Mouse (Mus musculus): Measurements from ENCODE around the gene Scn11a. TPM values are rescaled to one million over a fixed set of nuclear protein-coding genes. Genes with fewer than 3 reads are reported as not detected.

Gene Scn11a
- polyA plus RNA-seq, 1 experiment = 0.08 TPM

DNA sequence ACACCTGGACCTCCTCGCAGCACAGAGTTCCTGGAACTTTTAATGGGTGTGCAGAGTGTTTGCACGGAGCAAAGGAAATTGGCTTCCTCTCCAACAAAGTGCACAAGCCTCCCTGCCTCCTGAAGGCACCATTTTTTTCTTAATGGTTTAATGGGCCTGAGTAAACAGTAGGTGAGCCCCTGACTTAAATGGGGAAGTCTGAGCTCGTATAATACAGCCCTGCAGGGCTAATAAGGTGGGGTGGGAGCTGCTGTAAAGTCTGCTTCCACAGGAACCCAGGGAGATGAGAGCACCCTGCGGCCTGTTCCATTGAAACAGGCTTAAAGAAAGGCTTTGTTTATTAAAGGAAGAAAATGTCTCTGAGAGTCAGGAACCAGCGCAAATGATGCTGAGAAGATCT is 19.5 kb upstream of the Scn11a start:
- DNase-seq = no peak
- no peaks in the 10 kb centered on the region for H3K27me3 ChIP-seq (ENCODE audit: control insufficient read depth, insufficient read depth, low read length)
- no peak for TF ChIP-seq POLR2A (IDR thresholded peaks at IDR 0.05; ENCODE audit: borderline replicate concordance, insufficient read depth, low read length)
- no peak for TF ChIP-seq CTCF (IDR thresholded peaks at IDR 0.05; ENCODE audit: borderline replicate concordance, insufficient read depth, low read depth, low read length)
- peaks cover 4% of the 10 kb centered on the region; the same call in 1 of the 2 replicates for H3K4me1 ChIP-seq (ENCODE audit: control insufficient read depth, insufficient read depth, low read length)
- H3K27ac ChIP-seq (ENCODE audit: insufficient read depth, low read length) = no peak overlapping the region
- H3K4me3 ChIP-seq (replicated peaks; ENCODE audit: insufficient read depth, low read depth, low read length) = no peak overlapping the region
- 65% methylated on average over 5 of the region's 5 CpGs for WGBS

GRCm38 (mm10) chr9:119843549-119843948 is 18.3 kb upstream of the Scn11a start:
- 87% methylated on average over 4 of the region's 4 CpGs for WGBS
- no peak overlapping the region for H3K4me3 ChIP-seq (replicated peaks; ENCODE audit: insufficient read depth, low read depth, low read length)
- TF ChIP-seq CTCF (IDR thresholded peaks at IDR 0.05; ENCODE audit: borderline replicate concordance, insufficient read depth, low read depth, low read length) (no peak), POLR2A (IDR thresholded peaks at IDR 0.05; ENCODE audit: borderline replicate concordance, insufficient read depth, low read length) (no peak)
- 0 out of 2 replicates have a peak, but pooled peaks cover 4% of the 10 kb centered on the region for H3K4me1 ChIP-seq (ENCODE audit: control insufficient read depth, insufficient read depth, low read length)
- DNase-seq = no peak
- H3K27ac ChIP-seq (ENCODE audit: insufficient read depth, low read length) = no peak overlapping the region
- H3K27me3 ChIP-seq (ENCODE audit: control insufficient read depth, insufficient read depth, low read length) = no peaks in the 10 kb centered on the region

DNA sequence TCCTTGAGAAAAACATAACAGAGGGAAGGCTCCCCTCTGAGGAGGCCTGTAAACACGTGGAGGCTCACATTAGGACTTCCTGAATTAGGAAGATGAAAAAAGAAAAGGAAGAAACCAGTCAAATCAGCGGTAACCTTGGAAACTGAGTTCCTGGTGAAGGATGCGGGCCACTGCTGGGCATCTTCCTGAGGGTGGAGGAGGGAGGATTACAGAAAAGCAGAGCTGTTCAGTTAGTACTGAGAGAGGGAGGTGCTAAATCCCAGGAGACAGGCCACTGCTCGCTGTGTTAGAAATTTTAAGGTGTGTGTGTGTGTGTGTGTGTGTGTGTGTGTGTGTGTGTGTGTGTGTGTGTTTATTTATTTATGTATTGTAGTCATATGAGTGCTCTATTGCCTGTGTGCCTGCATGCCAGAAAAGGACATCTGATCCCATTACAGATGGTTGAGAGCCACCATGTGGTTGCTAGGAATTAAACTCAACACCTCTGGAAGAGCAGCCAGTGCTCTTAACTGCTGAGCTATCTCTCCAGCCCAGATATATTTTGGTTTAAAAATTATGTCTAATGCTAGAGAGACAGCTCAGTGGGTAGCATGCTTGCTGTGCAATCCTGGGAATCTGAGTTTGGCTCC is 17.4 kb upstream of the Scn11a start:
- Histone ChIP-seq H3K4me3 (replicated peaks; ENCODE audit: insufficient read depth, low read depth, low read length) (no peak overlapping the region), H3K4me1 (ENCODE audit: control insufficient read depth, insufficient read depth, low read length) (0 out of 2 replicates have a peak, but pooled peaks cover 4% of the 10 kb centered on the region), H3K27me3 (ENCODE audit: control insufficient read depth, insufficient read depth, low read length) (no peaks in the 10 kb centered on the region), H3K27ac (ENCODE audit: insufficient read depth, low read length) (no peak overlapping the region)
- WGBS = 40% methylated on average over 4 of the region's 4 CpGs
- TF ChIP-seq CTCF (IDR thresholded peaks at IDR 0.05; ENCODE audit: borderline replicate concordance, insufficient read depth, low read depth, low read length) = no peak
- TF ChIP-seq POLR2A (IDR thresholded peaks at IDR 0.05; ENCODE audit: borderline replicate concordance, insufficient read depth, low read length) = no peak
- DNase-seq = no peak

DNA sequence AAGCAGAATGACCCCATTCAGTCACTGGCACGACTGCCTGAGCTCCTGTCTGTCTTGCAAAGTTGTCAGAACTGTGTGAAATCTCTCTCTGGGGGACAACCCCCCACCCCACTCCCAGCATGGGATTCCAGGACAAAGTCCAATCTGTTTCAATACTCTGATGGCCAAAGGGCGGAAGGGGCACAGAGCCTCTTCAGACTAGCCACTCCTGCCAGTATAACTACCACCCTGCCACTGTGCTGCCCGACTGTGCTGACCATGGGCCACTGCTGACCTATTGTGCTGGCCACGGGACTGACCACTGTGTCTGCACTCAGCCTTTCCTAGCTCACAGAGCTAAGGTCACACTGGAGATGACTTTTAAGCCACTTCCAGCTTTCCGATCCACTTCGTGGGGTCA is 16.8 kb upstream of the Scn11a start:
- no peaks in the 10 kb centered on the region for H3K27me3 ChIP-seq (ENCODE audit: control insufficient read depth, insufficient read depth, low read length)
- DNase-seq = no peak
- no peak overlapping the region for H3K4me3 ChIP-seq (replicated peaks; ENCODE audit: insufficient read depth, low read depth, low read length)
- no peak overlapping the region for H3K27ac ChIP-seq (ENCODE audit: insufficient read depth, low read length)
- 0 out of 2 replicates have a peak, but pooled peaks cover 2% of the 10 kb centered on the region for H3K4me1 ChIP-seq (ENCODE audit: control insufficient read depth, insufficient read depth, low read length)
- WGBS = 32% methylated on average over 6 of the region's 6 CpGs
- TF ChIP-seq POLR2A (IDR thresholded peaks at IDR 0.05; ENCODE audit: borderline replicate concordance, insufficient read depth, low read length) (no peak), CTCF (IDR thresholded peaks at IDR 0.05; ENCODE audit: borderline replicate concordance, insufficient read depth, low read depth, low read length) (no peak)

GRCm38 (mm10) chr9:119841159-119841558 is 15.9 kb upstream of the Scn11a start:
- WGBS = 62% methylated on average over 6 of the region's 6 CpGs
- Histone ChIP-seq H3K27me3 (ENCODE audit: control insufficient read depth, insufficient read depth, low read length) (no peaks in the 10 kb centered on the region), H3K4me3 (replicated peaks; ENCODE audit: insufficient read depth, low read depth, low read length) (no peak overlapping the region), H3K27ac (ENCODE audit: insufficient read depth, low read length) (no peak overlapping the region), H3K4me1 (ENCODE audit: control insufficient read depth, insufficient read depth, low read length) (no peaks in the 10 kb centered on the region)
- TF ChIP-seq POLR2A (IDR thresholded peaks at IDR 0.05; ENCODE audit: borderline replicate concordance, insufficient read depth, low read length) (no peak), CTCF (IDR thresholded peaks at IDR 0.05; ENCODE audit: borderline replicate concordance, insufficient read depth, low read depth, low read length) (no peak)
- DNase-seq = no peak

GRCm38 (mm10) chr9:119835581-119836125 is 10.4 kb upstream of the Scn11a start:
- 45% methylated on average over 9 of the region's 9 CpGs for WGBS
- Histone ChIP-seq H3K4me1 (ENCODE audit: control insufficient read depth, insufficient read depth, low read length) (no peaks in the 10 kb centered on the region), H3K27ac (ENCODE audit: insufficient read depth, low read length) (no peak overlapping the region), H3K4me3 (replicated peaks; ENCODE audit: insufficient read depth, low read depth, low read length) (no peak overlapping the region), H3K27me3 (ENCODE audit: control insufficient read depth, insufficient read depth, low read length) (no peaks in the 10 kb centered on the region)
- TF ChIP-seq POLR2A (IDR thresholded peaks at IDR 0.05; ENCODE audit: borderline replicate concordance, insufficient read depth, low read length) (no peak), CTCF (IDR thresholded peaks at IDR 0.05; ENCODE audit: borderline replicate concordance, insufficient read depth, low read depth, low read length) (no peak)
- DNase-seq = no peak

GRCm38 (mm10) chr9:119831001-119831400 is 5.7 kb upstream of the Scn11a start:
- H3K27ac ChIP-seq (ENCODE audit: insufficient read depth, low read length) = no peak overlapping the region
- 12% methylated on average over 2 of the region's 2 CpGs for WGBS
- H3K4me3 ChIP-seq (replicated peaks; ENCODE audit: insufficient read depth, low read depth, low read length) = no peak overlapping the region
- TF ChIP-seq CTCF (IDR thresholded peaks at IDR 0.05; ENCODE audit: borderline replicate concordance, insufficient read depth, low read depth, low read length) (no peak), POLR2A (IDR thresholded peaks at IDR 0.05; ENCODE audit: borderline replicate concordance, insufficient read depth, low read length) (no peak)
- DNase-seq = no peak
- H3K4me1 ChIP-seq (ENCODE audit: control insufficient read depth, insufficient read depth, low read length) = no peaks in the 10 kb centered on the region
- H3K27me3 ChIP-seq (ENCODE audit: control insufficient read depth, insufficient read depth, low read length) = no peaks in the 10 kb centered on the region

- H3K27me3 ChIP-seq (ENCODE audit: control insufficient read depth, insufficient read depth, low read length) = no peaks in the 10 kb centered on the region
- WGBS = 40% methylated on average over 9 of the region's 9 CpGs
- peaks cover 18% of the 10 kb centered on the region for H3K4me1 ChIP-seq (ENCODE audit: control insufficient read depth, insufficient read depth, low read length)
- H3K4me3 ChIP-seq (replicated peaks; ENCODE audit: insufficient read depth, low read depth, low read length) = no peak overlapping the region
- DNase-seq = no peak
- H3K27ac ChIP-seq (ENCODE audit: insufficient read depth, low read length) = no peak overlapping the region
- TF ChIP-seq CTCF (IDR thresholded peaks at IDR 0.05; ENCODE audit: borderline replicate concordance, insufficient read depth, low read depth, low read length) = no peak
- no peak for TF ChIP-seq POLR2A (IDR thresholded peaks at IDR 0.05; ENCODE audit: borderline replicate concordance, insufficient read depth, low read length)
Measured at GRCm38 (mm10) chr9:119823722-119824121, 1.5 kb downstream of the Scn11a start.

All from cerebellum, adult 2 months (tissue).